Mouse (Mus musculus) midbrain, embryonic 11.5 days (tissue): ENCODE results near the gene Atxn1. TPM values are rescaled to one million over a fixed set of nuclear protein-coding genes. Genes with fewer than 3 reads are reported as not detected.

Experiments
- ATAC-seq: fragments of 200-750 bp; cut with Nextera tagmentation; 2 replicates; pipeline ENCODE4 v1.8.0; 2017; ENCODE audit warnings: moderate TSS enrichment, moderate library complexity; ENCODE audit not compliant: low FRiP score
- DNase-seq: peaks from one replicate; pipeline ENCODE4 v3.0.0; 2015; ENCODE audit warnings: low spot score; ENCODE audit errors: missing footprints
- H3K27ac ChIP-seq: fragments of 300-500 bp; sonication (generic); 2 replicates; pipeline ENCODE4 v1.5.1; 2014; ENCODE audit warnings: low read depth, low read length
- H3K27me3 ChIP-seq: fragments of 300-500 bp; sonication (generic); 2 replicates; pipeline ENCODE4 v1.6.1; 2014; ENCODE audit warnings: mild to moderate bottlenecking, low read length, moderate library complexity, mixed read lengths; ENCODE audit not compliant: control insufficient read depth, insufficient read depth
- H3K36me3 ChIP-seq: fragments of 300-500 bp; sonication (generic); 2 replicates; pipeline ENCODE4 v1.6.1; 2014; ENCODE audit warnings: mild to moderate bottlenecking, low read length, moderate library complexity, mixed read lengths; ENCODE audit not compliant: control insufficient read depth, insufficient read depth
- H3K4me1 ChIP-seq: fragments of 300-500 bp; sonication (generic); 2 replicates; pipeline ENCODE4 v1.6.1; 2014; ENCODE audit warnings: low read length; ENCODE audit not compliant: control insufficient read depth, insufficient read depth
- H3K4me2 ChIP-seq: fragments of 300-500 bp; sonication (generic); 2 replicates; pipeline ENCODE4 v1.6.1; 2014; ENCODE audit warnings: mild to moderate bottlenecking, moderate library complexity
- H3K4me3 ChIP-seq: fragments of 300-500 bp; sonication (generic); 2 replicates; pipeline ENCODE4 v1.5.1; 2014; ENCODE audit warnings: low read depth, low read length
- H3K9ac ChIP-seq: fragments of 300-500 bp; sonication (generic); 2 replicates; pipeline ENCODE4 v1.6.1; 2014; ENCODE audit warnings: low read length
- H3K9me3 ChIP-seq: fragments of 300-500 bp; sonication (generic); 2 replicates; pipeline ENCODE4 v1.6.1; 2016; ENCODE audit warnings: low read length; ENCODE audit not compliant: control insufficient read depth
- WGBS: fragments of 180-500 bp; shearing (Covaris S2); extraction: QIAGEN DNeasy Blood & Tissue Kit; methylation state at CpG from one replicate; pipeline ENCODE4 v1.1.7; 2014; 5-methylcytosine and 5-hydroxymethylcytosine counted together
- polyA plus RNA-seq: library from polyadenylated mRNA; unstranded; fragments of >200 nt; fragmentation: Nextera tagmentation; extraction: Ambion mirVana; gene quantifications from 2 replicates; pipeline ENCODE4 v1.2.1, GENCODE M21; 2014

The Atxn1 gene
- polyA plus RNA-seq, 1 experiment from 2014 or later: 1.7 TPM

- WGBS: 87% methylated on average over 5 of the region's 5 CpGs
- no peak for DNase-seq
- no peaks in the 10 kb centered on the region for H3K27me3 ChIP-seq
Observed at GRCm38 (mm10) chr13:45938083-45938482, 26.7 kb downstream of the Atxn1 start.

GRCm38 (mm10) chr13:45936765-45937164 is 28.0 kb downstream of the Atxn1 start:
- no peak overlapping the region for H3K4me2 ChIP-seq
- no peak overlapping the region for H3K4me3 ChIP-seq
- no peak overlapping the region for H3K9ac ChIP-seq
- no peak for DNase-seq
- no peaks in the 10 kb centered on the region for H3K9me3 ChIP-seq
- H3K27ac ChIP-seq: no peak overlapping the region
- no peaks in the 10 kb centered on the region for H3K27me3 ChIP-seq
- H3K4me1 ChIP-seq: no peaks in the 10 kb centered on the region
- no peak for ATAC-seq
- no peaks in the 10 kb centered on the region for H3K36me3 ChIP-seq

More at GRCm38 (mm10) chr13:45938083-45938482, 26.7 kb downstream of the Atxn1 start:
- Histone ChIP-seq H3K4me1 (no peaks in the 10 kb centered on the region), H3K9ac (no peak overlapping the region), H3K4me2 (no peak overlapping the region), H3K9me3 (no peaks in the 10 kb centered on the region), H3K36me3 (no peaks in the 10 kb centered on the region), H3K27ac (no peak overlapping the region), H3K4me3 (no peak overlapping the region)
- no peak for ATAC-seq

- 80% methylated on average over 7 of the region's 7 CpGs for WGBS
- no peak for ATAC-seq
Observed at GRCm38 (mm10) chr13:45935798-45936197, 29.0 kb downstream of the Atxn1 start.

GRCm38 (mm10) chr13:45934841-45935240 is 30.0 kb downstream of the Atxn1 start:
- Histone ChIP-seq H3K9me3 (no peaks in the 10 kb centered on the region), H3K27ac (no peak overlapping the region), H3K27me3 (no peaks in the 10 kb centered on the region), H3K4me1 (no peaks in the 10 kb centered on the region), H3K4me2 (no peak overlapping the region), H3K36me3 (no peaks in the 10 kb centered on the region), H3K4me3 (no peak overlapping the region), H3K9ac (no peak overlapping the region)
- no peak for ATAC-seq
- 86% methylated on average over 6 of the region's 6 CpGs for WGBS
- DNase-seq: no peak

More at GRCm38 (mm10) chr13:45935798-45936197, 29.0 kb downstream of the Atxn1 start:
- no peak overlapping the region for H3K4me3 ChIP-seq
- H3K9me3 ChIP-seq: no peaks in the 10 kb centered on the region
- H3K27me3 ChIP-seq: no peaks in the 10 kb centered on the region
- H3K27ac ChIP-seq: no peak overlapping the region
- H3K4me1 ChIP-seq: no peaks in the 10 kb centered on the region
- H3K36me3 ChIP-seq: no peaks in the 10 kb centered on the region
- no peak overlapping the region for H3K9ac ChIP-seq
- DNase-seq: no peak
- no peak overlapping the region for H3K4me2 ChIP-seq

GRCm38 (mm10) chr13:45934085-45934484 is 30.7 kb downstream of the Atxn1 start:
- H3K9ac ChIP-seq: no peak overlapping the region
- no peak overlapping the region for H3K27ac ChIP-seq

GRCm38 (mm10) chr13:45932491-45932921 is 32.3 kb downstream of the Atxn1 start:
- Histone ChIP-seq H3K27me3 (no peaks in the 10 kb centered on the region), H3K36me3 (no peaks in the 10 kb centered on the region), H3K9me3 (no peaks in the 10 kb centered on the region), H3K4me1 (no peaks in the 10 kb centered on the region), H3K4me2 (no peak overlapping the region), H3K4me3 (no peak overlapping the region), H3K9ac (no peak overlapping the region), H3K27ac (no peak overlapping the region)
- DNase-seq (no peak), ATAC-seq (no peak)
- WGBS: 88% methylated on average over 8 of the region's 8 CpGs

More at GRCm38 (mm10) chr13:45934085-45934484, 30.7 kb downstream of the Atxn1 start:
- H3K9me3 ChIP-seq: no peaks in the 10 kb centered on the region
- 78% methylated on average over 7 of the region's 7 CpGs for WGBS
- ATAC-seq (no peak), DNase-seq (no peak)
- no peaks in the 10 kb centered on the region for H3K36me3 ChIP-seq
- H3K4me1 ChIP-seq: no peaks in the 10 kb centered on the region
- no peaks in the 10 kb centered on the region for H3K27me3 ChIP-seq
- H3K4me3 ChIP-seq: no peak overlapping the region
- no peak overlapping the region for H3K4me2 ChIP-seq

- Histone ChIP-seq H3K36me3 (no peaks in the 10 kb centered on the region), H3K27me3 (no peaks in the 10 kb centered on the region), H3K9me3 (no peaks in the 10 kb centered on the region), H3K4me2 (no peak overlapping the region), H3K27ac (no peak overlapping the region), H3K4me1 (no peaks in the 10 kb centered on the region), H3K4me3 (no peak overlapping the region), H3K9ac (no peak overlapping the region)
- no peak for ATAC-seq
- DNase-seq: no peak
- WGBS: 41% methylated on average over 1 of the region's 1 CpGs
Observed at GRCm38 (mm10) chr13:45931891-45932290, 32.9 kb downstream of the Atxn1 start.

- Histone ChIP-seq H3K27ac (no peak overlapping the region), H3K4me1 (no peaks in the 10 kb centered on the region), H3K4me2 (no peak overlapping the region), H3K9me3 (no peaks in the 10 kb centered on the region), H3K4me3 (no peak overlapping the region), H3K36me3 (no peaks in the 10 kb centered on the region), H3K27me3 (no peaks in the 10 kb centered on the region), H3K9ac (no peak overlapping the region)
- DNase-seq: no peak
- no peak for ATAC-seq
- WGBS: 92% methylated on average over 5 of the region's 5 CpGs
Observed at GRCm38 (mm10) chr13:45931215-45931614, 33.6 kb downstream of the Atxn1 start.

GRCm38 (mm10) chr13:45929744-45930143 is 35.1 kb downstream of the Atxn1 start:
- H3K27me3 ChIP-seq: no peaks in the 10 kb centered on the region
- no peaks in the 10 kb centered on the region for H3K4me1 ChIP-seq
- no peak overlapping the region for H3K4me3 ChIP-seq
- H3K9ac ChIP-seq: no peak overlapping the region
- no peaks in the 10 kb centered on the region for H3K9me3 ChIP-seq
- H3K27ac ChIP-seq: no peak overlapping the region
- no peak overlapping the region for H3K4me2 ChIP-seq
- H3K36me3 ChIP-seq: no peaks in the 10 kb centered on the region
- no peak for ATAC-seq
- no peak for DNase-seq
- 86% methylated on average over 5 of the region's 5 CpGs for WGBS

- WGBS: 91% methylated on average over 4 of the region's 4 CpGs
Observed at GRCm38 (mm10) chr13:45925294-45925693, 39.5 kb downstream of the Atxn1 start.

More at GRCm38 (mm10) chr13:45925294-45925693, 39.5 kb downstream of the Atxn1 start:
- no peaks in the 10 kb centered on the region for H3K4me1 ChIP-seq
- DNase-seq (no peak), ATAC-seq (no peak)
- no peaks in the 10 kb centered on the region for H3K27me3 ChIP-seq
- no peaks in the 10 kb centered on the region for H3K9me3 ChIP-seq
- H3K27ac ChIP-seq: no peak overlapping the region
- no peak overlapping the region for H3K4me2 ChIP-seq
- H3K4me3 ChIP-seq: no peak overlapping the region
- H3K9ac ChIP-seq: no peak overlapping the region
- no peaks in the 10 kb centered on the region for H3K36me3 ChIP-seq
